Mouse (Mus musculus): Measurements from ENCODE around the gene Glis2. TPM values are rescaled to one million over a fixed set of nuclear protein-coding genes. Genes with fewer than 3 reads are reported as not detected.

The Glis2 gene
- polyA plus RNA-seq, 1 experiment, result 3.7 TPM

DNA sequence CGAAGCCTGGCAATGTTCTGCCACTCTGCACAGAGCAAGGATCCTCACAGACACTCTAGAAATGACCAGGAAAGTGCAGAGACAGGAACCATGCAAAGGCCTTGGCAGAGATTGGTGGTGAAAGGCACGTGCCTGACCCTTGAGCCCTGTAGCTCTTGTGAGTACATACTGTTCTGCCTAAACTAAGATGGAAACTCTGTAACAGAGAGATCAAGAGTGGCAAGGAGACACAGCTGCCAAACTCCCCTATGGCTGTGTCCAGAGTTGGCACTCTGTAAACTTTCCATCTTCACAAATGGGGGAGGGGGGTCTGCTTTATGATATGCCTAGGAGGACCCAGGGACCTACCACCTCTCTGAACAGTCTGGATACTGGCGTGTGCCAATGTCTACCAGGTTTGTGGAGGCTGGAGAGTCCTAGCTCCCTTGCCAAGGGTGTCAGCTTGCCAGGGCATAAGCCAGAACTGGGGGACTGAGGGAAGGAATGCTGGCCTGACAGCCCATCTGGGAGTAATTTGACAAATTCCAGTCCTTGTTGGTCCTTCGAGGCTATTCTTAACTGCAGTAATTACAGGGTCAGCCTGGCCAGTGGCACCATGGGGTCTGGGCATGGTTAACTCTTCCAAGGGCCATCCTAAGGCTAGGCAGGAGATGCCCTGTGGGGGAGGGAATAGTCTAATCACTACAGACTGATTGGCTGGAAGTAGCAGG is 58.3 kb downstream of the Glis2 start:
- H3K36me3 ChIP-seq (ENCODE audit: control insufficient read depth, insufficient read depth, low read length), result no peaks in the 10 kb centered on the region
- H3K27me3 ChIP-seq (ENCODE audit: control insufficient read depth, insufficient read depth, low read length), result no peaks in the 10 kb centered on the region
- H3K27ac ChIP-seq (ENCODE audit: control insufficient read depth, insufficient read depth, low read depth, low read length), result peak overlapping the region; percentile 54
- TF ChIP-seq CTCF (IDR thresholded peaks at IDR 0.05; ENCODE audit: control insufficient read depth, insufficient read depth, insufficient replicate concordance, low read depth, low read length), result no peak
- no peak for TF ChIP-seq POLR2A (IDR thresholded peaks at IDR 0.05; ENCODE audit: control insufficient read depth, low read depth, low read length)
- H3K4me3 ChIP-seq (ENCODE audit: control insufficient read depth, low read depth, low read length), result no peak overlapping the region
- peaks cover 11% of the 10 kb centered on the region for H3K4me1 ChIP-seq (ENCODE audit: control insufficient read depth, insufficient read depth, low read length)

DNA sequence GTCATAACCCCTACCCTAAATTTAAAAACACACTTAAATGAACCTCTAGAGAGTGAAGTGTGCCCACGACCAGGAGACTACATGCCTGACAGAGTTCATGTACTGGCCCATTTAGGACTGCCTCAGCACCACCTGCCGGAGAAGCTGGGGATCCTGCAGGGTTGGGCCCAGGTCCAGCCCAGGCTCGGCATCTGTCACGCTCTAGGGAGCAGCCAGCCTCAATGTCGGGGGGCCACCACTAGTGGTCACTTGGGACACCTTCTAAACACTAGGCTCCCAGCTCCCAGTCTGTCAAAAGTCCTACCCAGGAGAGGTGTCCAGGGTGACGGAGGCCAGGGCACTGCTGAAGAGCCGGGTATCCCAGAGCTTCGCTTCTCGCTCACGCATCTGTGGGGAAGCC is 60.2 kb downstream of the Glis2 start:
- Histone ChIP-seq H3K4me3 (ENCODE audit: control insufficient read depth, low read depth, low read length) (no peak overlapping the region), H3K27ac (ENCODE audit: control insufficient read depth, insufficient read depth, low read depth, low read length) (no peak overlapping the region), H3K4me1 (ENCODE audit: control insufficient read depth, insufficient read depth, low read length) (peaks cover 11% of the 10 kb centered on the region), H3K36me3 (ENCODE audit: control insufficient read depth, insufficient read depth, low read length) (no peaks in the 10 kb centered on the region), H3K27me3 (ENCODE audit: control insufficient read depth, insufficient read depth, low read length) (no peaks in the 10 kb centered on the region)
- TF ChIP-seq POLR2A (IDR thresholded peaks at IDR 0.05; ENCODE audit: control insufficient read depth, low read depth, low read length) (no peak), CTCF (IDR thresholded peaks at IDR 0.05; ENCODE audit: control insufficient read depth, insufficient read depth, insufficient replicate concordance, low read depth, low read length) (no peak)

DNA sequence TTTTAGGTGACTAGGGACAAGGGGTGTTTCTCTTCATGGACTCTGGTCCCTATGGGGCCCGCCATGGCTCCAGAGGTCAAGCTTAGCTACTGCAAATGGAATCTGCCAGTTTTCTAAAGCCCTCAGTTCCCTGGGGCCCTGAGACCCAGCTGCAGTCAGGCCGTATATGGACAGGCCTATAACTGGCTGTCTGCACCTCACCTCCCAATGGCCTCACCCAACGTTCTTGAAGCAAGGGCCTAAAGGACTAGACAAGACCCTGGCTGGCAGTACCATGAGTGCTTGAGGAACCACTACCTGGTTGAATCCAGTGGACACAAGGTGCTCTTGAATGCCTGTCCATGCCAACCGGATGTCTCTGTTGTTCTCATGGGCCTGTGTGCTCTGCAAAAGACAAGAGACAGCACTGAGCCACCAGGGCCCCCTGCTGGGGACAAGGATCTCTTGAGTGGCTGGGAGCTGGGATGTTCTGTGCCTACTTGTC is 60.8 kb downstream of the Glis2 start:
- H3K36me3 ChIP-seq (ENCODE audit: control insufficient read depth, insufficient read depth, low read length), result no peaks in the 10 kb centered on the region
- no peak overlapping the region for H3K4me3 ChIP-seq (ENCODE audit: control insufficient read depth, low read depth, low read length)
- no peaks in the 10 kb centered on the region for H3K27me3 ChIP-seq (ENCODE audit: control insufficient read depth, insufficient read depth, low read length)
- no peak overlapping the region for H3K27ac ChIP-seq (ENCODE audit: control insufficient read depth, insufficient read depth, low read depth, low read length)
- peaks cover 11% of the 10 kb centered on the region for H3K4me1 ChIP-seq (ENCODE audit: control insufficient read depth, insufficient read depth, low read length)
- TF ChIP-seq CTCF (IDR thresholded peaks at IDR 0.05; ENCODE audit: control insufficient read depth, insufficient read depth, insufficient replicate concordance, low read depth, low read length) (peak; percentile 28; the same call in 1 of the 2 replicates), POLR2A (IDR thresholded peaks at IDR 0.05; ENCODE audit: control insufficient read depth, low read depth, low read length) (no peak)

DNA sequence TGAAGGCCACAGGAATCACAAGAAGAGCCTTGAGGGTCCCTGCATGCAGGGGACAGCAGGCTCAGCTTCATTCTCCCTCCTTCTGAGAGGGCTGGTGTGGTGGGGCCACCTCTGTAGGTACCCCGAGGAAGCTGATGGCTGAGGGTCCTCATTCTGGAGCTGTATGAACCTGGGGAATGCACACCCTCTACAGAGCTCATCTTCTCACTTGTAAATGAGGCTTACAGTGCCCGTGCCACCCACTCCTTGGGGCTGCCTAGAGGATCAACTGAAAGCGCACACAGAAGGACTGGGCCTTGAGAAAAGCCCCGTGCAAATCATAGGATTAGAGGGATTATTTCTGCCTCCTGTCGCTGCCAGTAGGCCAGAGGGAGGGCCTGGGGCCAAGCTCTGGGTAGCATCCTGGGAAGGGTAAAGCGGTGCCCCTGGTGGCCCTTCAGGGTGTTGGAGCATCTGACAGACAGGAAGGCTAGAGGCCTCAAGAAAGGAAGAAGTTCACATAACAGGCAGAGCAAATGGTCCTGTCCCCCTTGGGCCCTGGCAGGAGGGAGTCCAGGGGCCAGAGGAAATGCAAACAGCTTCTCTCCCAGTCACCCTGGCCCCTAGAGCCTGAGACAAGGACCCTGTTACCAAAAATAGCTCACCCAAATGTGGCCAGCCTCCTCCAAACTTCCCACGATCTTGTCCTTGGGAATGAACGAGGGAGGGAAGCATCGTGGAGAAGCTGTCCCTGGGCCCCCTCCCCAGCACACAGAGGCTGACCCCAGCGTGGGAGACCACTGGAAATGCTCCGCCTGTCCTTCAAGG is 61.5 kb downstream of the Glis2 start:
- Histone ChIP-seq H3K4me3 (ENCODE audit: control insufficient read depth, low read depth, low read length) (no peak overlapping the region), H3K36me3 (ENCODE audit: control insufficient read depth, insufficient read depth, low read length) (no peaks in the 10 kb centered on the region)

DNA sequence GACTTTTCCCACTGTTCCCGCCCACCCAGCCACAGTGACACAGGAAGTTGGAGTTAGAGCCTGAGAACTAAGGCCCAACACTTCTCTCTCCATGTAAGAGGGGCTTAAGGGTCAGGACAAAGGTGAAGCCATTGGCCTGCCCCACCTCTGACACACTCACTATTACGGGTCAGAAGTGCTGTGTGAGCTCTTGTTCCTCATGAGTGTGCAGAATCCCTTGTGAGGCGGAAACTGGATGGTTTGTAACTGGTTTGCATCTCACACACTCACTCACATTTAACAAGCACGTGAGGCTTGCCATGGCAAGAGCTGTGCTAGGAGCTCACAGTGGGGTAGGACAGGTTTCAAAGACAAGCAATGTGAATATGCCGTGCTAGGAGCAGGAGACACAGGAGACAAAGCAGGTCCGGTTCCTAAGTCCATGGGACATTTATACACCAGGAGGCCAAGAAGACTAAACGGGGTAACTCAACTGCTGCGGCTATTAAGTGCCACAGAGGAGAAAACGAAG is 62.1 kb downstream of the Glis2 start:
- no peaks in the 10 kb centered on the region for H3K36me3 ChIP-seq (ENCODE audit: control insufficient read depth, insufficient read depth, low read length)
- no peak overlapping the region for H3K4me3 ChIP-seq (ENCODE audit: control insufficient read depth, low read depth, low read length)
- peaks cover 6% of the 10 kb centered on the region for H3K4me1 ChIP-seq (ENCODE audit: control insufficient read depth, insufficient read depth, low read length)
- TF ChIP-seq POLR2A (IDR thresholded peaks at IDR 0.05; ENCODE audit: control insufficient read depth, low read depth, low read length) (no peak), CTCF (IDR thresholded peaks at IDR 0.05; ENCODE audit: control insufficient read depth, insufficient read depth, insufficient replicate concordance, low read depth, low read length) (no peak)
- no peak overlapping the region for H3K27ac ChIP-seq (ENCODE audit: control insufficient read depth, insufficient read depth, low read depth, low read length)
- H3K27me3 ChIP-seq (ENCODE audit: control insufficient read depth, insufficient read depth, low read length), result no peaks in the 10 kb centered on the region

More for the DNA sequence above, 61.5 kb downstream of the Glis2 start:
- no peak for TF ChIP-seq POLR2A (IDR thresholded peaks at IDR 0.05; ENCODE audit: control insufficient read depth, low read depth, low read length)
- 0 out of 2 replicates have a peak, but pooled peaks have one; percentile 23 for TF ChIP-seq CTCF (IDR thresholded peaks at IDR 0.05; ENCODE audit: control insufficient read depth, insufficient read depth, insufficient replicate concordance, low read depth, low read length)
- Histone ChIP-seq H3K4me1 (ENCODE audit: control insufficient read depth, insufficient read depth, low read length) (peaks cover 11% of the 10 kb centered on the region), H3K27ac (ENCODE audit: control insufficient read depth, insufficient read depth, low read depth, low read length) (no peak overlapping the region), H3K27me3 (ENCODE audit: control insufficient read depth, insufficient read depth, low read length) (no peaks in the 10 kb centered on the region)

DNA sequence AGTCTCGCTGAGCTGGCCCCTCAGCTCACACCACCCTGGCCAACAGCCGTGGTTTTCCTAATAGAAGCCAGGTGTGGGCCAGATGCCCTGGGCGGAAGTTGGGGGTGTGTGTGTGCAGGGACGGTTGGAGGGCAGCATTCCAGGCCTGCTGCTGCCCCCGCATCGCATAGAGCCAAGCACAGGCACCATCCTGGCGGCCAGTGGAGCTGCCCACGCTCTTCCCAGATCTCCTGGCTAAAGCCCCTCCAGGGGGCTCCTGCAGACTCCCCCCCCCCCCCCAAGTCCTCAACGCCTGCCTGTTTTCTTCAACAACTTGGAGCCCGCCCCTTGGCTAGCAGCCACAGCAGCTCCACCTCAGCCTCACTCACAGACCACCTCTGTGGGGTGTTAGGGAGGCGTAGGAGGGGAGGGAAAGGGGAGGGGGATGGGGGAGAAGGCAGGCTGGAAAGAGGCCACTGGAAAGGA is 64.3 kb downstream of the Glis2 start:
- no peaks in the 10 kb centered on the region for H3K27me3 ChIP-seq (ENCODE audit: control insufficient read depth, insufficient read depth, low read length)
- H3K4me3 ChIP-seq (ENCODE audit: control insufficient read depth, low read depth, low read length), result no peak overlapping the region; the same call in 1 of the 2 replicates
- H3K36me3 ChIP-seq (ENCODE audit: control insufficient read depth, insufficient read depth, low read length), result no peaks in the 10 kb centered on the region
- TF ChIP-seq CTCF (IDR thresholded peaks at IDR 0.05; ENCODE audit: control insufficient read depth, insufficient read depth, insufficient replicate concordance, low read depth, low read length) (no peak), POLR2A (IDR thresholded peaks at IDR 0.05; ENCODE audit: control insufficient read depth, low read depth, low read length) (no peak)
- H3K4me1 ChIP-seq (ENCODE audit: control insufficient read depth, insufficient read depth, low read length), result no peaks in the 10 kb centered on the region
- H3K27ac ChIP-seq (ENCODE audit: control insufficient read depth, insufficient read depth, low read depth, low read length), result no peak overlapping the region

DNA sequence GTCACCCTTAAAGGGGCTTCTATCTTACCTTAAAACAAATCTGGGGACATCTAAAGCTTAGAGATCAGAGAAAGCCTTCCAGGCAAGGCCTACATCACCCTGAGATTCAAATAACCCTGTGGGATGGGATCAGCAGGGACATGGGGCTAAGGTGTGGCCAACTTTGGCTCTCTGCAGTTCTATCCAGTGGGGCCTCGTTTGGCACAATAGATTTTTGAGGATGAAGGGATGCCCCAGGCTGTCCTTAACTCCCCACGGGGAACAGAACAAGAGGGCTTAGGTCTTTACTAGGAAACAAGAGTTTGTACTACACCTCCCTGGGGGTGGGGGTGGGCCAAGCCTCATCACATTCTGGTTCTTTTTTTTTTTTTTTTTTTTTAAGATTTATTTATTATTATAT is 64.8 kb downstream of the Glis2 start:
- H3K27ac ChIP-seq (ENCODE audit: control insufficient read depth, insufficient read depth, low read depth, low read length), result no peak overlapping the region
- peak overlapping the region; percentile 20 for H3K4me3 ChIP-seq (ENCODE audit: control insufficient read depth, low read depth, low read length)
- TF ChIP-seq POLR2A (IDR thresholded peaks at IDR 0.05; ENCODE audit: control insufficient read depth, low read depth, low read length), result no peak
- no peak for TF ChIP-seq CTCF (IDR thresholded peaks at IDR 0.05; ENCODE audit: control insufficient read depth, insufficient read depth, insufficient replicate concordance, low read depth, low read length)
- H3K27me3 ChIP-seq (ENCODE audit: control insufficient read depth, insufficient read depth, low read length), result no peaks in the 10 kb centered on the region
- no peaks in the 10 kb centered on the region for H3K36me3 ChIP-seq (ENCODE audit: control insufficient read depth, insufficient read depth, low read length)
- H3K4me1 ChIP-seq (ENCODE audit: control insufficient read depth, insufficient read depth, low read length), result no peaks in the 10 kb centered on the region

All from testis, adult 2 months (tissue).